Mouse (Mus musculus): Measurements from ENCODE around the gene Mier3. TPM values are rescaled to one million over a fixed set of nuclear protein-coding genes. Genes with fewer than 3 reads are reported as not detected.
"Not testable (repeated sequence)": the region's sequence is repeated elsewhere in the genome, so short reads cannot be mapped to it uniquely, and the experiment has no call there.

The Mier3 gene
- total RNA-seq, 2 experiments from 2014 or later, result 11.6 to 12.7 TPM

- no peak for DNase-seq
- Histone ChIP-seq H3K4me3 (no peak overlapping the region), H3K27ac (no peak overlapping the region)
- no peak for TF ChIP-seq CTCF (IDR thresholded peaks at IDR 0.05)
- intact Hi-C loops (cut with DNase I), result no loop called here
Observed at GRCm38 (mm10) chr13:111660072-111660471, 20.7 kb upstream of the Mier3 start.

- TF ChIP-seq CTCF (IDR thresholded peaks at IDR 0.05), result no peak
- DNase-seq, result no peak
- no peak overlapping the region for H3K27ac ChIP-seq
- H3K4me3 ChIP-seq, result no peak overlapping the region
- intact Hi-C loops (cut with DNase I), result no loop called here
Observed at GRCm38 (mm10) chr13:111660556-111660955, 20.2 kb upstream of the Mier3 start.

- DNase-seq, result no peak
- intact Hi-C loops (cut with DNase I), result no loop called here
- Histone ChIP-seq H3K27ac (no peak overlapping the region), H3K4me3 (no peak overlapping the region)
- TF ChIP-seq CTCF (IDR thresholded peaks at IDR 0.05), result no peak
Observed at GRCm38 (mm10) chr13:111668016-111668415, 12.8 kb upstream of the Mier3 start.

- Histone ChIP-seq H3K4me3 (no peak overlapping the region), H3K27ac (no peak overlapping the region)
- intact Hi-C loops (cut with DNase I), result no loop called here
- DNase-seq, result no peak
- TF ChIP-seq CTCF (IDR thresholded peaks at IDR 0.05), result no peak
Observed at GRCm38 (mm10) chr13:111676841-111677240, 3.9 kb upstream of the Mier3 start.

- no peak overlapping the region for H3K4me3 ChIP-seq
- H3K27ac ChIP-seq, result no peak overlapping the region
- no peak for TF ChIP-seq CTCF (IDR thresholded peaks at IDR 0.05)
- intact Hi-C loops (cut with DNase I), result loop anchor here (2.0 kb wide), 1 partner anchor 193 kb away; the partner anchor contains the start of gene Gpbp1
- DNase-seq, result no peak
Observed at GRCm38 (mm10) chr13:111684056-111684625, 3.4 kb downstream of the Mier3 start.

GRCm38 (mm10) chr13:111685751-111686462, 5.1 kb downstream of the Mier3 start:
- intact Hi-C loops (cut with DNase I), result loop anchor here (2.0 to 5.0 kb wide), 4 partner anchors 36 to 224 kb away; partner anchors contain the start of gene Gpbp1
- no peak for TF ChIP-seq CTCF (IDR thresholded peaks at IDR 0.05)
- H3K4me3 ChIP-seq, result peak overlapping the region; percentile 88
- H3K27ac ChIP-seq, result peak overlapping the region; percentile 83
- peak; percentile 93 for DNase-seq

- H3K4me3 ChIP-seq, result peak overlapping the region; percentile 88
- intact Hi-C loops (cut with DNase I), result loop anchor here (5.0 kb wide), 3 partner anchors 36 to 224 kb away; no protein-coding TSS in a partner anchor
- TF ChIP-seq CTCF (IDR thresholded peaks at IDR 0.05), result no peak
- H3K27ac ChIP-seq, result peak overlapping the region; percentile 83
- no peak for DNase-seq
Observed at GRCm38 (mm10) chr13:111686522-111687284, 5.9 kb downstream of the Mier3 start.

- Histone ChIP-seq H3K27ac (peak overlapping the region; percentile 83), H3K4me3 (peak overlapping the region; percentile 88)
- intact Hi-C loops (cut with DNase I), result loop anchor here (5.0 kb wide), 3 partner anchors 35 to 225 kb away; no protein-coding TSS in a partner anchor
- TF ChIP-seq CTCF (IDR thresholded peaks at IDR 0.05), result no peak
- peak; percentile 79 for DNase-seq
Observed at GRCm38 (mm10) chr13:111687285-111687781, 6.6 kb downstream of the Mier3 start.

GRCm38 (mm10) chr13:111703396-111703795, 22.6 kb downstream of the Mier3 start:
- intact Hi-C loops (cut with DNase I), result no loop called here
- TF ChIP-seq CTCF (IDR thresholded peaks at IDR 0.05), result no peak
- H3K27ac ChIP-seq, result no peak overlapping the region
- no peak overlapping the region for H3K4me3 ChIP-seq
- DNase-seq, result no peak

GRCm38 (mm10) chr13:111703952-111704351, 23.2 kb downstream of the Mier3 start:
- DNase-seq; intact Hi-C loops (cut with DNase I); H3K4me3 ChIP-seq; H3K27ac ChIP-seq: not testable (repeated sequence)

GRCm38 (mm10) chr13:111710531-111710930, 29.8 kb downstream of the Mier3 start:
- H3K4me3 ChIP-seq, result no peak overlapping the region
- no peak for TF ChIP-seq CTCF (IDR thresholded peaks at IDR 0.05)
- no peak overlapping the region for H3K27ac ChIP-seq
- no peak for DNase-seq
- intact Hi-C loops (cut with DNase I), result no loop called here

GRCm38 (mm10) chr13:111719726-111720125, 38.9 kb downstream of the Mier3 start:
- no peak for DNase-seq
- TF ChIP-seq CTCF (IDR thresholded peaks at IDR 0.05), result no peak
- no peak overlapping the region for H3K4me3 ChIP-seq
- intact Hi-C loops (cut with DNase I), result loop anchor here (5.0 kb wide), 1 partner anchor 32 kb away; no protein-coding TSS in a partner anchor
- no peak overlapping the region for H3K27ac ChIP-seq

GRCm38 (mm10) chr13:111724811-111725164, 44.0 kb downstream of the Mier3 start:
- DNase-seq, result no peak
- no peak for TF ChIP-seq CTCF (IDR thresholded peaks at IDR 0.05)
- Histone ChIP-seq H3K4me3 (peak overlapping the region; percentile 78), H3K27ac (peak overlapping the region; percentile 95)
- intact Hi-C loops (cut with DNase I), result loop anchor here (2.0 to 5.0 kb wide), 2 partner anchors 37 to 234 kb away; partner anchors contain the start of gene Gpbp1
